Mouse (Mus musculus): ENCODE results near the gene Socs7.

Socs7 gene

GRCm38 (mm10) chr11:97418834-97419539, 56.6 kb downstream of the Socs7 start:
- DNase-seq (ENCODE audit: low spot score) = no peak

GRCm38 (mm10) chr11:97419540-97419900, 57.2 kb downstream of the Socs7 start:
- DNase-seq (ENCODE audit: low spot score) = no peak

GRCm38 (mm10) chr11:97422507-97422906, 60.2 kb downstream of the Socs7 start:
- no peak for DNase-seq (ENCODE audit: low spot score)

GRCm38 (mm10) chr11:97424092-97424692, 61.8 kb downstream of the Socs7 start:
- no peak for DNase-seq (ENCODE audit: low spot score)

GRCm38 (mm10) chr11:97424802-97425201, 62.5 kb downstream of the Socs7 start:
- no peak for DNase-seq (ENCODE audit: low spot score)

GRCm38 (mm10) chr11:97427794-97428725, 65.7 kb downstream of the Socs7 start:
- DNase-seq (ENCODE audit: low spot score) = peak; percentile 90

- DNase-seq (ENCODE audit: low spot score) = no peak
Measured at GRCm38 (mm10) chr11:97428726-97429077, 66.4 kb downstream of the Socs7 start.

GRCm38 (mm10) chr11:97429615-97430014, 67.3 kb downstream of the Socs7 start:
- peak; percentile 44 for DNase-seq (ENCODE audit: low spot score)

GRCm38 (mm10) chr11:97432015-97432414, 69.7 kb downstream of the Socs7 start:
- peak; percentile 53 for DNase-seq (ENCODE audit: low spot score)

- no peak for DNase-seq (ENCODE audit: low spot score)
Measured at GRCm38 (mm10) chr11:97432983-97433539, 70.7 kb downstream of the Socs7 start.

- no peak for DNase-seq (ENCODE audit: low spot score)
Measured at GRCm38 (mm10) chr11:97434121-97434520, 71.8 kb downstream of the Socs7 start.

GRCm38 (mm10) chr11:97434704-97435454, 72.5 kb downstream of the Socs7 start:
- DNase-seq (ENCODE audit: low spot score) = peak; percentile 88

- peak; percentile 63 for DNase-seq (ENCODE audit: low spot score)
Measured at GRCm38 (mm10) chr11:97435808-97436491, 73.6 kb downstream of the Socs7 start.

GRCm38 (mm10) chr11:97437745-97438144, 75.4 kb downstream of the Socs7 start:
- no peak for DNase-seq (ENCODE audit: low spot score)

GRCm38 (mm10) chr11:97438868-97439267, 76.5 kb downstream of the Socs7 start:
- no peak for DNase-seq (ENCODE audit: low spot score)

GRCm38 (mm10) chr11:97439935-97440334, 77.6 kb downstream of the Socs7 start:
- DNase-seq (ENCODE audit: low spot score) = peak; percentile 63

- peak; percentile 49 for DNase-seq (ENCODE audit: low spot score)
Measured at GRCm38 (mm10) chr11:97440441-97440881, 78.1 kb downstream of the Socs7 start.

GRCm38 (mm10) chr11:97441036-97441657, 78.8 kb downstream of the Socs7 start:
- peak; percentile 82 for DNase-seq (ENCODE audit: low spot score)

- peak; percentile 57 for DNase-seq (ENCODE audit: low spot score)
Measured at GRCm38 (mm10) chr11:97441658-97442125, 79.3 kb downstream of the Socs7 start.

- no peak for DNase-seq (ENCODE audit: low spot score)
Measured at GRCm38 (mm10) chr11:97442891-97443675, 80.7 kb downstream of the Socs7 start.

Measured in MN1 (cell line).